Mouse (Mus musculus) MEL (cell line): ENCODE measurements around the gene Olfr374. TPM values are rescaled to one million over a fixed set of nuclear protein-coding genes. Genes with fewer than 3 reads are reported as not detected.

ENCODE experiments used
- DNase-seq: peaks from one replicate; pipeline ENCODE4 v3.0.0; 2011; ENCODE audit warnings: low read depth, low spot score
- H3K27ac ChIP-seq: 2 replicates; pipeline ENCODE4 v1.5.1; 2012; ENCODE audit warnings: low read depth, mild to moderate bottlenecking, control low read depth, low read length, moderate library complexity; ENCODE audit not compliant: control insufficient read depth
- H3K27me3 ChIP-seq, 2 experiments: fragments of 150-350 bp in 1 of 2; sonication (generic) in 1 of 2; 2 replicates each; pipeline ENCODE4 v1.6.1; 2012; ENCODE audit warnings: low read length in 2 of 2, mild to moderate bottlenecking in 2 of 2, improper control_type of control experiment in 1 of 2, moderate library complexity in 1 of 2; ENCODE audit not compliant: insufficient read depth in 2 of 2, control insufficient read depth in 1 of 2
- H3K36me3 ChIP-seq, 2 experiments: 2 replicates each; pipeline ENCODE4 v1.6.1; 2012 to 2014; ENCODE audit warnings: low read length in 2 of 2, improper control_type of control experiment in 1 of 2, inconsistent platforms in 1 of 2, mild to moderate bottlenecking in 1 of 2; ENCODE audit not compliant: insufficient read depth in 2 of 2, control insufficient read depth in 1 of 2
- H3K4me1 ChIP-seq, 2 experiments: fragments of 150-350 bp in 1 of 2; sonication (generic) in 1 of 2; 2 replicates each; pipeline ENCODE4 v1.6.1; 2012; ENCODE audit warnings: low read length in 2 of 2, improper control_type of control experiment in 1 of 2, mild to moderate bottlenecking in 1 of 2; ENCODE audit not compliant: insufficient read depth in 2 of 2, control insufficient read depth in 1 of 2
- H3K4me3 ChIP-seq, 2 experiments: fragments of 150-350 bp in 1 of 2; sonication (generic) in 1 of 2; 2 replicates each; pipeline ENCODE4 v1.5.1; 2012; ENCODE audit warnings: low read depth in 2 of 2, low read length in 2 of 2, mild to moderate bottlenecking in 2 of 2, moderate library complexity in 2 of 2, control low read depth in 1 of 2, improper control_type of control experiment in 1 of 2; ENCODE audit not compliant: control insufficient read depth in 1 of 2, insufficient read depth in 1 of 2
- H3K79me2 ChIP-seq: 2 replicates; pipeline ENCODE4 v1.6.1; 2012; ENCODE audit warnings: mild to moderate bottlenecking, low read length, moderate library complexity; ENCODE audit not compliant: control insufficient read depth, poor library complexity, insufficient read depth
- H3K9ac ChIP-seq: 2 replicates; pipeline ENCODE4 v1.6.1; 2012; ENCODE audit warnings: low read depth, mild to moderate bottlenecking, control low read depth, low read length, moderate library complexity; ENCODE audit not compliant: control insufficient read depth, poor library complexity, severe bottlenecking
- H3K9me3 ChIP-seq: fragments of 150-350 bp; sonication (generic); replicated peaks from 2 replicates; pipeline ENCODE4 v1.6.1; 2012; ENCODE audit warnings: mild to moderate bottlenecking, low read length, improper control_type of control experiment, moderate library complexity; ENCODE audit not compliant: insufficient read depth
- CTCF ChIP-seq, 3 experiments: IDR thresholded peaks in 2 of 3; conservative IDR thresholded peaks in 1 of 3; 2 replicates each; pipeline ENCODE4 v1.5.1; 2011 to 2012; ENCODE audit warnings: low read length in 3 of 3, low read depth in 2 of 3, mild to moderate bottlenecking in 2 of 3, improper control_type of control experiment in 1 of 3, inconsistent platforms in 1 of 3, mixed read lengths in 1 of 3, moderate library complexity in 1 of 3; ENCODE audit not compliant: control insufficient read depth in 1 of 3, insufficient read depth in 1 of 3, poor library complexity in 1 of 3, severe bottlenecking in 1 of 3
- GATA1 ChIP-seq: IDR thresholded peaks from 2 replicates; pipeline ENCODE4 v1.6.1; 2011; ENCODE audit warnings: low read depth, low read length, improper control_type of control experiment
- HCFC1 ChIP-seq: IDR thresholded peaks from 2 replicates; pipeline ENCODE4 v1.6.1; 2012; ENCODE audit warnings: low read depth, mild to moderate bottlenecking, inconsistent platforms, low read length, improper control_type of control experiment, moderate library complexity
- MAX ChIP-seq: IDR thresholded peaks from 2 replicates; pipeline ENCODE4 v1.6.1; 2011; ENCODE audit warnings: low read length, improper control_type of control experiment
- MAZ ChIP-seq: IDR thresholded peaks from 2 replicates; pipeline ENCODE4 v1.6.1; 2012; ENCODE audit warnings: low read depth, mild to moderate bottlenecking, inconsistent platforms, low read length, improper control_type of control experiment
- MXI1 ChIP-seq: IDR thresholded peaks from 2 replicates; pipeline ENCODE4 v1.6.1; 2011; ENCODE audit warnings: mild to moderate bottlenecking, low read depth, low read length, improper control_type of control experiment
- MYC ChIP-seq: IDR thresholded peaks from 2 replicates; pipeline ENCODE4 v1.6.1; 2011; ENCODE audit warnings: low read depth, mild to moderate bottlenecking, low read length, improper control_type of control experiment, moderate library complexity
- NELFE ChIP-seq: IDR thresholded peaks from 2 replicates; pipeline ENCODE4 v1.6.1; 2011; ENCODE audit warnings: low read depth, low read length, improper control_type of control experiment
- POLR2A ChIP-seq, 2 experiments: IDR thresholded peaks; 2 replicates each; pipeline ENCODE4 v1.6.1; 2011 to 2012; ENCODE audit warnings: low read length in 2 of 2, mild to moderate bottlenecking in 2 of 2, control low read depth in 1 of 2, improper control_type of control experiment in 1 of 2, low read depth in 1 of 2, moderate library complexity in 1 of 2; ENCODE audit not compliant: control insufficient read depth in 1 of 2, insufficient read depth in 1 of 2, poor library complexity in 1 of 2
- POLR2AphosphoS2 ChIP-seq: IDR thresholded peaks from 2 replicates; pipeline ENCODE4 v1.6.1; 2011; ENCODE audit warnings: low read length, improper control_type of control experiment
- TAL1 ChIP-seq: IDR thresholded peaks from 2 replicates; pipeline ENCODE4 v1.6.1; 2012; ENCODE audit warnings: mild to moderate bottlenecking, inconsistent platforms, low read length, moderate library complexity, mixed read lengths
- TCF12 ChIP-seq: IDR thresholded peaks from 2 replicates; pipeline ENCODE4 v1.6.1; 2014; ENCODE audit warnings: low read depth, mild to moderate bottlenecking, inconsistent platforms, low read length, improper control_type of control experiment, moderate library complexity
- UBTF ChIP-seq: IDR thresholded peaks from 2 replicates; pipeline ENCODE4 v1.6.1; 2012; ENCODE audit warnings: low read depth, mild to moderate bottlenecking, inconsistent platforms, low read length, improper control_type of control experiment, moderate library complexity, borderline replicate concordance; ENCODE audit not compliant: insufficient read depth
- USF2 ChIP-seq, 2 experiments: IDR thresholded peaks; 2 replicates each; pipeline ENCODE4 v1.6.1; 2011 to 2012; ENCODE audit warnings: improper control_type of control experiment in 2 of 2, low read length in 2 of 2, borderline replicate concordance in 1 of 2, inconsistent platforms in 1 of 2, low read depth in 1 of 2, mild to moderate bottlenecking in 1 of 2; ENCODE audit not compliant: insufficient read depth in 1 of 2
- ZKSCAN1 ChIP-seq: IDR thresholded peaks from 2 replicates; pipeline ENCODE4 v1.6.1; 2012; ENCODE audit warnings: low read depth, mild to moderate bottlenecking, inconsistent platforms, low read length, improper control_type of control experiment, moderate library complexity
- ZMIZ1 ChIP-seq: IDR thresholded peaks from 2 replicates; pipeline ENCODE4 v1.6.1; 2012; ENCODE audit warnings: low read depth, mild to moderate bottlenecking, inconsistent platforms, low read length, improper control_type of control experiment, moderate library complexity
- polyA plus RNA-seq, 2 experiments: library from polyadenylated mRNA; stranded (reverse) in 1 of 2; unstranded in 1 of 2; fragments of >175 nt in 1 of 2; fragments of >200 nt in 1 of 2; gene quantifications; 2 replicates each; pipeline versions ENCODE4 v1.2.1 to v1.2.4; 2012; ENCODE audit warnings: low replicate concordance in 2 of 2, low read depth in 1 of 2; ENCODE audit not compliant: insufficient read length in 2 of 2, insufficient read depth in 1 of 2, missing spikeins in 1 of 2
- total RNA-seq: library from RNA; depleted of rRNA; stranded (reverse); fragments of 300-350 nt; gene quantifications from 2 replicates; pipeline ENCODE4 v1.2.3, GENCODE M21; 2012

Olfr374 gene
- total and polyA plus RNA-seq, 3 experiments = 0.06 to 0.08 TPM; not detected in 1

DNA sequence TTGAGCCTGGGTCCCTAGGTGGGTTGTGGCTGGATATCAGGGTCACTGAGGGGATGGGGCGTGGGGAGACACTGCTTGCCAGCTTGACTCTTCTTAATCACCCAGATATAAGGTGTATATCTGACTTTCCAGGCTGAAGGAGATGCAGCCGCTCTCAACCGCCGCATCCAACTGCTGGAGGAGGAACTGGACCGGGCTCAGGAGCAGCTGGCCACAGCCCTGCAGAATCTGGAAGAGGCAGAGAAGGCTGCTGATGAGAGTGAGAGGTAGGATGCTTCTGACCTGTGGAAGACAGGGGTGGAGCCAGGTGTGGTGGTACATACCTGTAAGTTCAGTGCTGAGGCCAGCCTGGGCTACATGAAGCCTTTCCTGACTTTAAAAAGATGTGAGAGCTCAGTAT, 31.6 kb downstream of the Olfr374 start:
- TF ChIP-seq TAL1 (no peak), MXI1 (no peak), POLR2A (IDR thresholded peaks at IDR 0.05; ENCODE audit: control insufficient read depth in 1 of 2, insufficient read depth in 1 of 2, low read depth in 1 of 2, low read length in 2 of 2, poor library complexity in 1 of 2) (no peak), ZKSCAN1 (no peak), MAZ (no peak), TCF12 (no peak), MYC (no peak), USF2 (IDR thresholded peaks at IDR 0.05; ENCODE audit: borderline replicate concordance in 1 of 2, insufficient read depth in 1 of 2, low read depth in 1 of 2, low read length in 2 of 2) (no peak), POLR2AphosphoS2 (no peak), UBTF (no peak), CTCF (IDR thresholded peaks at IDR 0.05 in 2 of 3, conservative IDR thresholded peaks at IDR 0.05 in 1 of 3; ENCODE audit: control insufficient read depth in 1 of 3, insufficient read depth in 1 of 3, low read depth in 2 of 3, low read length in 3 of 3, poor library complexity in 1 of 3, severe bottlenecking in 1 of 3) (no peak), HCFC1 (no peak)
- H3K4me1 ChIP-seq = no peaks in the 10 kb centered on the region
- DNase-seq = no peak
- H3K27ac ChIP-seq = no peak overlapping the region
- H3K4me3 ChIP-seq = no peak overlapping the region
- H3K36me3 ChIP-seq = no peaks in the 10 kb centered on the region
- H3K9me3 ChIP-seq = no peaks in the 10 kb centered on the region
- H3K79me2 ChIP-seq = no peaks in the 10 kb centered on the region
- H3K27me3 ChIP-seq = peaks cover 0 to 1% of the 10 kb centered on the region in 2 experiments; a peak in 1 of 4 replicates
- no peak overlapping the region for H3K9ac ChIP-seq

- H3K79me2 ChIP-seq = no peaks in the 10 kb centered on the region
- peaks cover 0 to 1% of the 10 kb centered on the region in 2 experiments; a peak in 1 of 4 replicates for H3K27me3 ChIP-seq
- H3K9me3 ChIP-seq = no peaks in the 10 kb centered on the region
- H3K27ac ChIP-seq = no peak overlapping the region
- no peak for DNase-seq
- no peak overlapping the region for H3K4me3 ChIP-seq
- TF ChIP-seq NELFE (no peak), MAX (no peak), ZMIZ1 (no peak), MXI1 (no peak), GATA1 (no peak)
- H3K4me1 ChIP-seq = peaks cover 0 to 5% of the 10 kb centered on the region in 2 experiments; a peak in 2 of 4 replicates
- no peaks in the 10 kb centered on the region for H3K36me3 ChIP-seq
- no peak overlapping the region for H3K9ac ChIP-seq
Measured at GRCm38 (mm10) chr8:72143256-72143824, 36.5 kb downstream of the Olfr374 start.
